Mouse (Mus musculus) olfactory bulb, adult 2 months (tissue): ENCODE measurements around the gene Rreb1.

Experiments
- CTCF ChIP-seq: fragments of 200-500 bp; IDR thresholded peaks from 2 replicates; pipeline ENCODE4 v1.5.1; 2012; ENCODE audit warnings: low read depth, mild to moderate bottlenecking, low read length, moderate library complexity; ENCODE audit not compliant: insufficient read depth
- POLR2A ChIP-seq: fragments of 200-500 bp; IDR thresholded peaks from 2 replicates; pipeline ENCODE4 v1.6.1; 2012; ENCODE audit warnings: mild to moderate bottlenecking, low read depth, low read length, moderate library complexity; ENCODE audit not compliant: insufficient read depth

GRCm38 (mm10) chr13:37870118-37870908 lies 92.1 kb downstream of the Rreb1 start:
- TF ChIP-seq POLR2A (no peak), CTCF (no peak)
